Mouse (Mus musculus) embryonic facial prominence, embryonic 13.5 days (tissue): Measurements from ENCODE around the gene Dao. TPM values are rescaled to one million over a fixed set of nuclear protein-coding genes. Genes with fewer than 3 reads are reported as not detected.

Experiments used
- ATAC-seq: fragments of 200-750 bp; cut with Nextera tagmentation; 2 replicates; pipeline ENCODE4 v1.8.0; 2017; ENCODE audit warnings: low read depth; ENCODE audit not compliant: insufficient number of reproducible peaks, insufficient read depth, low FRiP score, low TSS enrichment
- H3K27ac ChIP-seq: fragments of 300-500 bp; sonication (generic); 2 replicates; pipeline ENCODE4 v1.5.1; 2015; ENCODE audit warnings: moderate library complexity, mild to moderate bottlenecking, inconsistent platforms
- H3K27me3 ChIP-seq: fragments of 300-500 bp; sonication (generic); 2 replicates; pipeline ENCODE4 v1.6.1; 2015; ENCODE audit warnings: mild to moderate bottlenecking, inconsistent platforms
- H3K36me3 ChIP-seq: fragments of 300-500 bp; sonication (generic); 2 replicates; pipeline ENCODE4 v1.6.1; 2015; ENCODE audit warnings: mild to moderate bottlenecking, inconsistent platforms
- H3K4me1 ChIP-seq: fragments of 300-500 bp; sonication (generic); 2 replicates; pipeline ENCODE4 v1.6.1; 2015; ENCODE audit warnings: inconsistent platforms
- H3K4me2 ChIP-seq: fragments of 300-500 bp; sonication (generic); 2 replicates; pipeline ENCODE4 v1.6.1; 2015; ENCODE audit warnings: moderate library complexity, mild to moderate bottlenecking, inconsistent platforms
- H3K4me3 ChIP-seq: fragments of 300-500 bp; sonication (generic); 2 replicates; pipeline ENCODE4 v1.5.1; 2015; ENCODE audit warnings: mild to moderate bottlenecking, inconsistent platforms
- H3K9ac ChIP-seq: fragments of 300-500 bp; sonication (generic); 2 replicates; pipeline ENCODE4 v1.6.1; 2015; ENCODE audit warnings: mild to moderate bottlenecking, inconsistent platforms
- H3K9me3 ChIP-seq: fragments of 300-500 bp; sonication (generic); 2 replicates; pipeline ENCODE4 v1.6.1; 2016; ENCODE audit warnings: inconsistent platforms
- WGBS: fragments of 180-500 bp; shearing (Covaris S2); methylation state at CpG from one replicate; pipeline ENCODE4 v1.1.7; 2015; ENCODE audit warnings: mixed read lengths; 5-methylcytosine and 5-hydroxymethylcytosine counted together
- polyA plus RNA-seq: library from polyadenylated mRNA; unstranded; fragments of >200 nt; fragmentation: Nextera tagmentation; extraction: Ambion mirVana; gene quantifications from 2 replicates; pipeline ENCODE4 v1.2.1, GENCODE M21; 2015

The Dao gene
- polyA plus RNA-seq, 1 experiment from 2014 or later: not detected

- Histone ChIP-seq H3K9ac (no peak overlapping the region), H3K36me3 (no peaks in the 10 kb centered on the region), H3K4me2 (peak overlapping the region; percentile 44), H3K27ac (no peak overlapping the region), H3K27me3 (no peaks in the 10 kb centered on the region), H3K4me1 (peaks cover 5% of the 10 kb centered on the region), H3K4me3 (peak overlapping the region; percentile 17; the same call in 1 of the 2 replicates), H3K9me3 (no peaks in the 10 kb centered on the region)
- 31% methylated on average over 9 of the region's 9 CpGs for WGBS
- ATAC-seq: no peak
These were observed 48.8 kb downstream of the Dao start for GRCm38 (mm10) chr5:114052246-114052761.

GRCm38 (mm10) chr5:114057129-114057731 is 53.7 kb downstream of the Dao start:
- 0 out of 2 replicates have a peak, but pooled peaks cover 5% of the 10 kb centered on the region for H3K9me3 ChIP-seq
- H3K9ac ChIP-seq: no peak overlapping the region
- H3K4me2 ChIP-seq: no peak overlapping the region
- H3K4me1 ChIP-seq: peaks cover 2% of the 10 kb centered on the region
- no peak for ATAC-seq
- no peak overlapping the region for H3K4me3 ChIP-seq
- H3K27me3 ChIP-seq: no peaks in the 10 kb centered on the region
- H3K36me3 ChIP-seq: no peaks in the 10 kb centered on the region
- H3K27ac ChIP-seq: no peak overlapping the region
- 75% methylated on average over 9 of the region's 9 CpGs for WGBS

GRCm38 (mm10) chr5:114061675-114062074 is 58.2 kb downstream of the Dao start:
- ATAC-seq: no peak
- Histone ChIP-seq H3K27me3 (no peaks in the 10 kb centered on the region), H3K36me3 (no peaks in the 10 kb centered on the region), H3K4me1 (no peaks in the 10 kb centered on the region), H3K9ac (no peak overlapping the region), H3K4me3 (no peak overlapping the region), H3K9me3 (0 out of 2 replicates have a peak, but pooled peaks cover 5% of the 10 kb centered on the region), H3K27ac (no peak overlapping the region), H3K4me2 (no peak overlapping the region)
- 44% methylated on average over 7 of the region's 7 CpGs for WGBS

DNA sequence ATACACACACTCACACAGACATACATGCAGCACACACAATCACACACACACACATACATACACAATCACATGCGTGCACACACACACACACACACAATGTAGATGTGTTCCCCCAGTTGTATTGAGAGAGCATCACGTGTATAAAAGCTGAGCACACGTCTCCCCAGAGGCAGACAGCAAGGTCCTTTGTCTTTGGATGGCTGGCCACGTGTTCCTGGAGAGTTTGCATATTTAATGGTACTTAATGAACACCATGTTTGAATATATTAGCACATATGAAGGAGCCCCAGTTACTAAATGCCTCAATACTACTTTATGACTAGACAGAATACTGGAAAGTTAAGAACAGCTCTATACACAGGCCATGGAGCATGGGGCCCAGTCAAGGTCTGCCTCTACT is 60.5 kb downstream of the Dao start:
- H3K9me3 ChIP-seq: no peaks in the 10 kb centered on the region
- H3K4me3 ChIP-seq: no peak overlapping the region
- no peaks in the 10 kb centered on the region for H3K27me3 ChIP-seq
- no peak overlapping the region for H3K27ac ChIP-seq
- H3K36me3 ChIP-seq: no peaks in the 10 kb centered on the region
- H3K4me2 ChIP-seq: no peak overlapping the region
- no peak for ATAC-seq
- H3K9ac ChIP-seq: no peak overlapping the region
- WGBS: 67% methylated on average over 4 of the region's 4 CpGs
- no peaks in the 10 kb centered on the region for H3K4me1 ChIP-seq

GRCm38 (mm10) chr5:114065161-114065560 is 61.7 kb downstream of the Dao start, which contains the start of gene Usp30:
Gene Usp30 (plus strand): TSS chr5:114065461.
- 93% methylated on average over 6 of the region's 6 CpGs for WGBS

GRCm38 (mm10) chr5:114066601-114067000 is 63.1 kb downstream of the Dao start:
- Histone ChIP-seq H3K27ac (no peak overlapping the region), H3K4me1 (no peaks in the 10 kb centered on the region), H3K4me2 (no peak overlapping the region), H3K27me3 (no peaks in the 10 kb centered on the region), H3K4me3 (no peak overlapping the region), H3K9me3 (peaks cover 4% of the 10 kb centered on the region; the same call in 1 of the 2 replicates), H3K9ac (no peak overlapping the region), H3K36me3 (no peaks in the 10 kb centered on the region)
- 26% methylated on average over 6 of the region's 6 CpGs for WGBS
- 0 out of 2 replicates have a peak, but pooled peaks have one; percentile 17 for ATAC-seq

More at GRCm38 (mm10) chr5:114065161-114065560, 61.7 kb downstream of the Dao start, which contains the start of gene Usp30:
- ATAC-seq: no peak
- H3K9ac ChIP-seq: no peak within 1 kb of the TSS
- no peaks in the 10 kb centered on the region for H3K36me3 ChIP-seq
- H3K27ac ChIP-seq: no peak within 1 kb of the TSS
- H3K27me3 ChIP-seq: no peaks in the 10 kb centered on the region
- no peak within 1 kb of the TSS for H3K4me3 ChIP-seq
- no peaks in the 10 kb centered on the region for H3K4me1 ChIP-seq
- H3K4me2 ChIP-seq: no peak within 1 kb of the TSS
- no peaks in the 10 kb centered on the region for H3K9me3 ChIP-seq

DNA sequence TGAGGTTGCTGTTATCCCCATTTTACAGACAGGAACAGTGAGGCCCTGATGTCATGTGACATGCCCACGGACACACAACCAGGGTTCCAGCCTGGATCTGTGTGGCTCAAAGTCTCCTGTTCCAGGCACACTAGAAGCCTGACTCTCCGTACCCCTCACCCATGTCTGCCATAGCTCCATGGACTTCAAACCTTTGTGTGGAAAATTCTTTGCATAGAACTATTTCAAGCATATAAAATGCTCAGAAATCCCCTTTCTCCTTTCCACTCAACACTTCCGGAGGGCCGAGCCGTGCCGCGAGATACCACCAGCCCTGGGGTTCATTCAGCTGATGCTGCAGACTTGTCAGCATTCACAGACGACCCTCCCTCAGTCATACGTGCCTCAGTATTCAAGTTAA is 64.0 kb downstream of the Dao start:
- 82% methylated on average over 9 of the region's 9 CpGs for WGBS
- ATAC-seq: no peak
- H3K9me3 ChIP-seq: peaks cover 4% of the 10 kb centered on the region; the same call in 1 of the 2 replicates
- no peak overlapping the region for H3K27ac ChIP-seq
- no peaks in the 10 kb centered on the region for H3K27me3 ChIP-seq
- H3K36me3 ChIP-seq: no peaks in the 10 kb centered on the region
- H3K4me3 ChIP-seq: no peak overlapping the region
- H3K9ac ChIP-seq: no peak overlapping the region
- H3K4me2 ChIP-seq: no peak overlapping the region
- H3K4me1 ChIP-seq: no peaks in the 10 kb centered on the region

DNA sequence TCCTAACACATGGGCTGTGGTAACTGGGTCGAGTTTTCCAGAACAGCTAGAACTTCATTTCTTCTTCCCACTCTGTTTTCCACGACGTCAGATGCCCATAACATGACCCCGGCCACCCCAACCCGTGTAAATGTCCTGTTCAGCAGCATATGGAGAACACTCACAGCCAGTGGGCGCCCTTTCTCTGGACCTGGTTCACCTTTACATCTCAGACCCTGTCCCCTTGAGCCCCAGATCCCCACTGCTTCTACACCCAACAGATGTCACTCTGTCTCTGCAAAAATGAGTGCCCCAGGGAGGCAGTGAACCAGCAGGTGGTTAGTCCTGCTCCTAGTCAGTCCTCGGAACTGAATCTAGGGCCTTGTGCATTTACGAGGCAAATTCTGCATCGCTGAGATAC is 64.5 kb downstream of the Dao start:
- ATAC-seq: no peak
- H3K4me1 ChIP-seq: no peaks in the 10 kb centered on the region
- no peaks in the 10 kb centered on the region for H3K36me3 ChIP-seq
- WGBS: 77% methylated on average over 9 of the region's 9 CpGs
- peaks cover 4% of the 10 kb centered on the region; the same call in 1 of the 2 replicates for H3K9me3 ChIP-seq
- no peak overlapping the region for H3K9ac ChIP-seq
- no peak overlapping the region for H3K27ac ChIP-seq
- H3K4me2 ChIP-seq: no peak overlapping the region
- no peak overlapping the region for H3K4me3 ChIP-seq
- no peaks in the 10 kb centered on the region for H3K27me3 ChIP-seq

DNA sequence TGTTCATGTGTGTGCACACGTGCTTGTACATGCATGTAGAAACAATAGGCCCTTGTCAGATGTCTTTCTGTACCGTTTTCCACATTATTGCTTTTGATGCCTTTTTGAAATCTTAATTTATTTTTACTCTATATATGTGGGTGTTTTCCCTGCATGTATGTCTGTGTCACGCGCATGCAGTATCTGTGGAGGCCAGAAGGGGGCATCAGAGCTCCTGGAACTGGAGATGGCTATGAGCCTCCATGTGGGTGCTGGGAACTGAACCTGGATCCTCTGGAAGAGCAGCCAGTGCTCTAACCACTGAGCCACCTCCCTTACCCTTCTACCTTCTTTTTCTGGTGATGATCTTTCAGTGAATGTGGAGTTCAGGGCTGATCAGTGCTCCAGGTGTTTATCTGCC is 67.4 kb downstream of the Dao start:
- 94% methylated on average over 4 of the region's 4 CpGs for WGBS
- Histone ChIP-seq H3K36me3 (no peaks in the 10 kb centered on the region), H3K9me3 (peaks cover 4% of the 10 kb centered on the region; the same call in 1 of the 2 replicates), H3K4me1 (no peaks in the 10 kb centered on the region), H3K4me2 (no peak overlapping the region), H3K27ac (no peak overlapping the region), H3K9ac (no peak overlapping the region), H3K27me3 (no peaks in the 10 kb centered on the region), H3K4me3 (no peak overlapping the region)
- no peak for ATAC-seq

DNA sequence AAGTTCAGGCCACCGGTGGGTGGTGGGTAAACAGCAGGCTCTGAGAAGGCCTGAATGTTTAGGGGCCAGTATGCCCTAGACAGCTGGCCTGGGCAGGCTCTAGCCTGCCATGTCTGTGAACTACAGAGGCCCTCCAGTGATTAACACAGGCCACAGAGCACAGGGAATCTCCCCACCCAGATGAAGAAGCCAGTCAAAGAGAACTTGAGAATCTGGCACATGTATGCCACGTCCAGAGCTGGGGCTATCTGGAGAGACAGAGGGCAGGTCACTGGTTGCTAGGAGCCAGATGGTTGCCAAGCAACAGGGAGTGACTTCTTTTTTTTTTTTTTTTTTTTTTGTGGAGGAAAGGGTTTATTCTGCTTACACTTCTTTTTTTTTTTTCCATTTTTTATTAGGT is 68.8 kb downstream of the Dao start:
- no peak overlapping the region for H3K4me3 ChIP-seq
- no peak overlapping the region for H3K27ac ChIP-seq
- WGBS: 49% methylated on average over 2 of the region's 2 CpGs
- ATAC-seq: no peak
- no peaks in the 10 kb centered on the region for H3K27me3 ChIP-seq
- H3K36me3 ChIP-seq: no peaks in the 10 kb centered on the region
- no peaks in the 10 kb centered on the region for H3K4me1 ChIP-seq
- peaks cover 4% of the 10 kb centered on the region; the same call in 1 of the 2 replicates for H3K9me3 ChIP-seq
- H3K4me2 ChIP-seq: no peak overlapping the region
- H3K9ac ChIP-seq: no peak overlapping the region
